Mouse (Mus musculus) frontal cortex, postnatal 36 days (tissue): ENCODE measurements at regions not wholly inside any gene's neighbourhood (a gene's known extent, or its start where the extent isn't known, plus 50 kb on each side); places are given as distances from the start of the nearest gene placed in this dataset.
A peak's percentile ranks its signal among the peaks of the same experiment; 100 is the strongest.

ENCODE experiments used
- DNase-seq, 2 experiments: peaks; one replicate each; pipeline ENCODE4 v3.0.0; 2022; ENCODE audit warnings: low spot score in 2 of 2

DNA sequence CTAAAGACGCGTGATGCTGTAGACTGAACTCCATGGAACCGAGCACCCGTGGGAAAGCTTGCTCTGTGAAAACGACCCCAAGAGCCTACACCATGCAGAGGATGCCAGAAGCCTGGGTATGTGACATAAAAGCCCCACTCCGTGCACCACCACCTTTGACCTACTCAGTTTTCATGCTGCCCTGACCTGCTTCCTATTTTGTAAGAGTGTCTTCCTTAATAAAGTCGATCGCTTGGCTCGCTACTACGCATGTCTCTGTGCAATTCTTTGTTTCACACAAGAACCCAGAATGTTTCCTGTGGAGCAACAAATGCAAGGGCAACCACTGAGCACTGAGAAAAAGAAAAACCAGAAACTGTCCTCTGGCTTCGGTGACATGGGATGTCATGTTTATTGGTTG is 60.5 kb downstream of the Sec61b start:
- no peak for DNase-seq

DNA sequence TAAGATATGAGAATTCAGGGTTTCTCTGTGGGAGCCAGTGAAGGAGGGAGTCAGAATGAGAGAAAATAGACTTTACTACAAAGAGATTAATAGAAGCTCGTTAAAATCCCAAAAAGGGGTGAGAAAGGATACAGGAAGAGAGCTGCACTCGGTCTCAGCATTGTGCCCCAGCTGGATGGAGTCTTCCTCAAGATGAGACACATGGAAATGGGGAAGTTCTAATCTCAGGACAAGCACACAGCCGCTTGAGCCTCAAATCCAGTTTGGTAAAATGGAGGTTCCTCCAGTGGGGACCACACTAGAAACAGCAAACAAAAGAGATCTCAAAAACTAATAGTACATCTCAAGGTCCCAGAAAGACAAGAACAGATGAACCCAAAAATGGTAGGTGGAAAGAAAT is 93.2 kb downstream of the Sec61b start:
- no peak for DNase-seq

DNA sequence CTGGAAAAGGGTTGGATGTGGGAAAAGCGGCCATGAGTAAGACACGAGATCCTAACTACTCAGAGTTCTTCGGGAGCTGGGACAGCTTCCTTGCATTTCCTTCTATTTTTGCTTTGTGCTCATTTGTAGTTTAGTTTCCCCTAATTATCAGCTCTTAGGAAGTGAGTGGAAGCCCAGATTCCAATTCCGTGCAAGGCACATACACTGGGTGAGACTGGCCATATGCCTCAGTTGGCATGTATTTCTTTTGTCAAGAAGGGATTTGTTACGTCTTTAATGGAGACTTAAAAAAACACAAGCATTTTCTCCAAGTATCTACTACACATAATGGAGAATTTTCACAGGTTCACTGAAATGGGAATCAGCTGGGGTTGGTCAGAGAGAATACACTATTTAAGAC is 96.4 kb downstream of the Sec61b start:
- no peak for DNase-seq

DNA sequence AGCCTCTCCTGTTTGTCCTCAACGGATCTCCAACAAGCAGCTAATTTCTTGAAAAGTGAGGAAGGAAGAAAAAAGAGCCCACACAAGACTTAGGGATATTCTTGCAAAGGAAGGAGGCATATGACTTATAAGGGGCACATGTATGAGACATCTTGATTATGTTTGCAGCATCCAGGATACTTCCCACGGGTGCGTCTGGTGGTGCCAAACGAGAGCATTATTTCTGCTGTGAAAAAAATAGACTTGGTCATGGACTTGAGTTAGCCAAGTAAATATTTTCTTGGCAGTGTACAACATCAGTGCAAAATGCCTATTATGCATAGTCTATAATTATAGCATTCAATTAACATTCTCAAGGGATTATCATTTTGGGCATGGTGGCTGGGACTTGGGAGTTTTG is 101.6 kb downstream of the Sec61b start:
- DNase-seq = no peak

DNA sequence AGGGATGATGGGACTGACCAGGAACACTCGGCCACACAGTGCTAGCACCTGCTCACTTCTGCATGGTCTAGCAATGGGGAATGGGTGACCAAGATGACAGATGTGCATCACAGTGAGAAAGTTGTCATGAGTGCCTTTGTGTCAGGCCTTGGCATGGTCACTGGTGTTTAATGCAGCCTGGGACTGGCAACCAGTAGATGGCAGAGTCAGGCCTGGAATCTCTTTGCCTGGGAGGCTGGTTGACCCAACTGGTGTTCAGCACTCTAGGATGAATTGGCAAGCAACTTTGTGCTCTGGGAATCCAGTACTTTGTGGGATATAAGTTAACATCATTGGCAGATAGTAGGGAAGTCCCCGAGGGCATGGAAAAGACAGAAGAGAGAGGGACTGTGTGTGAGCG is 103.0 kb downstream of the Sec61b start:
- peak; percentile 32 to 60 for DNase-seq

DNA sequence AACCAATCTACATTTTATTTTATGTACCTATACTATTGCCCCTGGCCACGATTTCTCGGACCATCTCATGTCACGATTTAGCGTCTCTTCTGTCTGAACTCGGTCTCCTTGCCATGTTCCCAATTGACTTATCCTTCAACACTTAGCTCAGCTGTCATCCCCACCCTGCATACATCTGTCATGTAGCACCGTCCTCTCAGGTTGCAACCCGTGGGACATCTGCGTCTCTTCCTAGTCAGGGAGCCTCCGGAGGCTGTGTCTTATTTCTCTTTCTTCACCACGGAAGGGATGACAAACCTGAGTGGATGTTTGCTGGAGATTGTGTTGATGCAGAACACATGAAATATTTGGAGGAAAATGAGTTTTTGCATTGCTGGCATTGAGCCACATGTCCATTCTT is 104.2 kb downstream of the Sec61b start:
- DNase-seq = no peak

DNA sequence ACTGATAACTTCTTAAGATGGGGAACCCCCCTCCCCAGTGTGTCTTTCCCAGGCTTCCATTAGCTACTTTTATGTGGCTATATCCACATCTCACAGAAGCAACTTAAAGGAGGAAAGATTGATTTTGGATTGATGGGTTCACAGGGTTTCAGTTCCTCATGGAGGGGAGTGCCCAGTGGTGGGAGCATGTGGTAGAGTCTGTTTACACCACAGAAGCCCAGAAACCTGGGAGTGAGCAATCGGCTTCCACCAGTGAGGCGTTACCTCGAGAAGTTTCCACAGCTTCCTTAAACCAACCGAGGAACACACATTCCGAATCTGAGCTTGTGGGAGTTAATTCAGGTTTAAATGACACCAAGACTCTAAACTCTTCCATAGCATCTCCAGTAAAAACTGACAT is 106.1 kb downstream of the Sec61b start:
- DNase-seq = no peak

DNA sequence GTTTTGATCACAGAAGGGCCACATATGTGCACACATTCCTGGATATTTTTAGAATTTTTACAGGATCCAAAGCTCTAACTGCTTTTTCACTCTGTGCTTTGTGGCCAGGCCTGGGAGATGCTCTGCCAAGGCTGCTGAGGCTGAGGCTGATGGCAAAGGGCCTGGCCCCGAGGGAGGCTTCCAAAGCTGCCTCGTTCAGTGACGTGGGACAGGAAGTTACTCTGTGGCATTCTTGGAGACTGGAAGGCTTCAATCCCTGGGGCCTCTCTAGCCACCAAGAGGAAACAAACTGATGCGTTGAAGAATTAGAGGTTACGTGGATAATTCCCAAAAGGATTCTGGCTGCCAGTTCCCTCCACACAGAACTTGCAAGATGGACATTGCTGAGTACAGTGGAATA is 112.8 kb downstream of the Sec61b start:
- no peak for DNase-seq

DNA sequence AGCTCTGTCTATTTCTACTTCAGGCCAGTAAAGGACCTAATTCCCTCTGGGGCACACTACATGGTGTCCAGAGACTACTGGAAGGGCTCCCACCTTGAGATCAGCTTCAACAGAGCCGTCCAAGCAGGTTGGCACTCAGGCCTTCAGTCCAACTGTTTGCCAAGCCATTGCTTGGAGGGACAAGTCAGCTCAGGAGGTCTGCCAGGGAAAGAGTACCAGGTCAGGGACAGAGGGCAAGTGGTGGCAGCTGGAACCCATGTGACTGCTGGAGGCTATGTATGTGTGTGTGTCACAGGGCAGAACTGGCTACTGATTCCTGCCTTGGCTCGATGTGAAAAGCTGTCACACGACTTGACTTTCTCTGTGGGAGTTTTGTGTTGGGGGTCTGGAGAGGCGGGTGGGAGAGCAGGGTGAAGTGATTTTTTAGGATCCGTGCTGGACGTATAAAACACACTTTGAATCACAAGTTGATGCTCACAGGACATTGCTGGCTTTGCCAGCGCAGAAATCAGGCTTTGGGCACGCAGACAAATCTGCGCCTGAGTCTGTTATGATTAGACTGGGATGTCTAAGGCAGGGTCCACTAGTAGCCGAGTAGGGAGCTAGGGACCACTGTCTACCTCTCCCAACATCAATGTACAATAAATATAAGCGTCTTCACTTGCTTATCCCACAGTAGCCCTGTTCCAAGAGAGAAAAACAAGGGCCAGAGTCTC is 118.0 kb downstream of the Sec61b start:
- no peak for DNase-seq

DNA sequence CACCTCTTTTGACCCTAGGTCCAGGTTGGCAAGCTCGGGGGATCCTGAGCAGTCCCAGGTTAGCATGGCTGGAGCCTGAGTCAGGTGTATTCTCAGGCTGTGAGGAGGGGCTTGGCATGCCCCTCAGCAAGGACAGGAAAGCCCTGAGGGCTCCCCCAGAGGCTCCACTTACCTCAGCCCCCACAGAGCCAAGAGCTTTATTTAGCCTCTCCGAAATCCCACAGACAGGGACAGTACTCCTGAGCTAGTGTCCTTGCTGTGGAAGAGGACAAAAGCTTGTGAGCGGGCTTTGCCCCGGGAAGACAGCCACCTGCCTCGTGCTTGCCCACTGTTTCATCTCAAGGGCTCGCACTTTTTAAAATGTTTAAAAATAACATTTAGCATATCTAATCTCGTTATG is 118.7 kb downstream of the Sec61b start:
- DNase-seq = no peak

DNA sequence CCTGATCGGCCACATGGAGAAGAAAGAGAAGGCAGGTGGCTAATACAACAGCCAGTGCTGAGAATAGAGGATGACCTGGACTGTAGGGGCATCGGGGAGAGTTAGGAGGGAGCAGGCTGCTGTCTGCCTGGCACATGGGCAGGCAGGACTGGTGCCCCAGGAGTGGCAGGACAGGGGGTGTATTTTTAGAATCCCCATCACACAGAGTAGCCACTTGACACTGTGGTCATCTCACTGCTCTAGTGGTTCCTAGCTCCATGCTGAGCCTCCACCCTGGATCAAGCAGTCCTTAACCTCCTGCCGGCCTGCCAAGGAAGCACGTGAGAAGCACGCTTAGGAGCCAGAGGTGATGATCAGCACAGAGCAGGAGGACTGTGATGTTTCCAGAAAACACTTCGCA is 119.7 kb downstream of the Sec61b start:
- no peak for DNase-seq

DNA sequence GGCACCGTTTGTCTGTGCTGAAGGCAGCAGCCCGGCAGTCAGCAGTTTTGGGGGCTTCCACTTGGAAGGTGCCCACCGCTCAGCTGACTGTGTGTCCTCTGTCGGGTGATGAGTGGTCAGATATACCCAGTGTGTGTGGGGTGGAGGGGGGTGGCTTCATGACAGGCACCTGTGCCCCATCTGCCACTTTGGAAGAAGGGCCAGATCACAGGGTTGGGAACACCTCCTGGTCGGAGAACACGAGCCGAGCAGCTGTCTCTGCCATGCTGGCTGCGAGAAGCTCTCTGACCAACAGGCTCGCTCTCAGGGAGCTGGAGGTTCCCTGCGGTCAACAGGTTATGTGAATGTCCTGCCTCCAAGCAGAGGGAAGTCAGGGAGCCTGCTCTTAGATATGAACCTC is 121.4 kb downstream of the Sec61b start:
- no peak for DNase-seq

DNA sequence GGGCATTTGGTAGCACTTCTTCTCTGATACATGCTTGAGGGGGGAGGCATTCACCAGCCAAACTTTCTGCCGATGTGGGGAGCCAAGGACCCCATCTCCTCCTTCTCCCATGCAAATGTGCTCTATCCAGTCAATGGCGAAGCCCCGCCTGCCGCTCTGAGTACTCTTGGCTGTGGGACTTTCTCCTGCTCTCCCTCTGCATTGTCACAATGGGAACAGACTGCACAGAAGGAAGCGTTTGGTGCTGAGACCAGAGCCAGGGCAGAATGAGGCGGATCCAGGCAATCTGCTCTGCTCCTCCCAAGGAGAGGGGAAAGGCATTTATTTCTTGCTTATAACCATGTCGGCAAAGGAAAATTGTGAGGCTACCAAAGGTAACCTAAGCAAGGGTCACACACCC is 123.1 kb downstream of the Sec61b start:
- DNase-seq = peak in 1 of 2 experiments; percentile 17

DNA sequence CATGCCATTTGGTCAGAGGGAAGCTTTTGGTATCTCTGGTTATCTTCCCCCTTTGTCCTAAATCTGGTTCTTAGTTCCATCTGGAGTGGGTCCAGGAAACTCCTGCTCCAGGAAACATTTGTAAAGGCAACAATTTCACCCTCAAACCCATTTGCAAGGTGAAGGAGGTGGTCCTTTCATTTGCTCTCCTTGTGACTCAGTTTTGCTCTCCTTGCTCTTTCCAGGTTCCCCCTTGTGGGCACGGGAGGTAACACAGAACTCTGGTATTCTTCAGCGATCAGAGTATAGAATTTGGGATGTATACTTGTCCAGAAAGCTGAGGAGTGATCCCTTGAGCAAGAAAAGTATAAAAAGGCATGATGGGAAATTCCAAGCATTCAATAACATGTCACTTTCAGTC is 123.8 kb downstream of the Sec61b start:
- DNase-seq = peak in 1 of 2 experiments; percentile 36

DNA sequence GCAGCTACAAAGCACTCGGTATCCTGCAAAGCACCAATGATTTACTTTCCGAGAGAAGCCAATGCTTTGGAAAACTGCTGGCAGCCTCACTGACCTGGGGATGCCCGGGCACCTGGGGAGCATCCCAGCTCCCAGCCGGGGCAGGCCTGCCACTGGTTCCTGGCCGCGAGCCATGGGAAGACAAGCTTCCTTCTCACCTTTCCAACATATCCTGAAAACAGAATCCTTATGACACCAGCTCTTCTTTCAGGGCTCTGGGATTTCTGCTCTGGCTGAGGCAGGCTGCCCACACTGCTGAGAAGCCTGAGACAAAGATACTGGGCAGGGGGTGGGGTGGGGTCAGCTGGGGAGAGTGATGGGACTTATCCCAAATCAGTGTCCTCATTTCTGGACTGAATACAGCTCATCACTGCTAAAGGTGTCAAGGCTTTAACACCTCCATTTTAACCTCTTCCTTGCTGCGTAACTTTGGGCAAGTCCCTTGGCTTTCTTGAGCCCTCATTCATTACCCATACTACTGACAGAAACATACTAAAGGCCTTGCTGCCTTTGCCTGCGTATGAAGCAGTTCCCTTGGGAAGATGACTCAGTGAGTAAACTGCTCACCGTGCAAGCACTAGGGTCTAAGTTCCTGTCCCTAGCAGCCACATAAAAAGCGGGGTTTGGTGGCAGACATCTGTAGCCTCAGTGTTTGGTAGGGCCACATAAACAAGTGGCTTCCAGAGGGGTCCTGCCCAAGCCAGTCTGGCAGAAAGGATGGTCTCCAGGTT is 127.0 kb downstream of the Sec61b start:
- no peak for DNase-seq

DNA sequence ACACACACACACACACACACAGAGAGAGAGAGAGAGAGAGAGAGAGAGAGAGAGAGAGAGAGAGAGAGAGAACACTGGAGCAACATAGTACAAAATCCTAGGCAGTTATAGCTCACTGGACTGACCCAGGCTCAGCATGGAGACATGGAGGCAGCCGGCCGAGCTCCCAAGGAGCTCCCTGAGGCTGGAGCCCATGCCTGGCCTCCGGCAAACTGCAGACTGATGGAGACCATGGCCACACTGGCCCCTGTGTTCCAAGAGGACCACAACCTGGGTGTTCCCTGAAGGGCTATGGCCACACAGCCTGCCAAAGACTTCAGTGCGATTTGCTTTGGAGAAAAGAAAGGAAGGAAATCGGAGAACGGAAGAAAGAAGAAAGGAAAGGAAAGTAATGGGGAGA is 128.9 kb downstream of the Sec61b start:
- DNase-seq = no peak

DNA sequence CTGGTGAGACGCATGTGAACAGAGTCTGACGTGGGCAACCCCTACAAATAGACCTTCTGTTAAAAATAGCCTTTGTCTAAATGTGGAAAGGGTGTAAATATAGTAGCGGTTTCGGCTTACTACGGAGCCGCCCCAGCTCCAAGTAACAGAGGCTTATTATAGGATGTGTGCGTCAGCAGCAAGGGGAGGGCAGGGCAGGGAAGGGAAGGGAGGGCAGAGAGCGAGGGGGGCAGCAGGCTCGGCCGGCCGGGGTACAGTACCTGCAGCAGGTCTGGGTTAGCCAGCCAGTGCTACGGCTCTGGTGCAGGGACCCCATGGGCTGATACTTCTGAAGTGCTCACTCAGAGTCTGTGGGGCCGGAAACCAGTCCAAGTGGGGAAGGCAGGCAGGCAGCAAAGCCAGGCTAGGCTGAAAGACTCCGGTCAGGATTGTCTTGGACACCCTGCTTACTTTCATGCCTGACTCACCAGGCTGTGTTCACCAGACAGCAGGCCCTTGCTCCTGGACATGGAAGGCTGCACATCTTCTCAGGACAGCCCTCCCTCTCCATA is 129.5 kb downstream of the Sec61b start:
- peak in 1 of 2 experiments; percentile 68 for DNase-seq

DNA sequence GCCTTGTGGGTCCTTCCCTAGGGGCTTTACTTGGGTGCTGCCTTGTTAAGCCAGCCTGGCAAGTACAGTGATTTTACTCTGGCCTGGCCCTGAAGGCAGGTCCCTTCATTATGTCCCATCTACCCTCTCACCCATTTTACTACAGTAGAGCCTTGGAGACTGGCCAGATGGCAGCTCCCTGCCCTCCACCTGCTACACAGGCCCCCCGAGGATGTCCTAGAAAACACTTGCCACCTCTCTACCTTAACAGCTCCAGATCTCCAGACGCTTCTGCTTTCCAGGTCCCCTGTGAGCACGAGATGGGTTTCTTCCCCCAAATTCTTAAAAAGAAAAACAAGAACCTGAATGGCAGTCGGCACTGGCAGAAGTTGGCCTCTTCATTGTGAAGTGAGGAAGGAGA is 131.2 kb downstream of the Sec61b start:
- no peak for DNase-seq

DNA sequence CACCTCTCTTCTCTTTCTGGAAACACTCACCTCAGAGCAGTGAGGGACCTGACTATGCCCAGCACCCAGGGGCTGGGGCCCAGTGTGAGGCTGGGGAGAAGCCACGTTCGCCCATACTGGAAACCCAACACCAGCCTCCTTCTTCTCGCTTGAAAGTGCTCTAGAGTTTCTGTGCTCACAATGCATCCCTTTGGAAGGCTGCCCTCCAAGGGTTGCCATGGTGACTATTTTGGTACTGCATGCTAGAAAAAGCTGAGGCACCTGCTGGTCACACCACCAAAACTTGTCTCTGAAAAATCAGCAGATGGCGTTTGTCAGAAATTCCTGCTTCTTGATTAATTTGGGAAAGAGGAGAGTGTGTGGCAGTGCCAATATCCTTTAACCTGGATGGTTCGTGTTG is 134.2 kb downstream of the Sec61b start:
- peak; percentile 86 to 96 for DNase-seq

DNA sequence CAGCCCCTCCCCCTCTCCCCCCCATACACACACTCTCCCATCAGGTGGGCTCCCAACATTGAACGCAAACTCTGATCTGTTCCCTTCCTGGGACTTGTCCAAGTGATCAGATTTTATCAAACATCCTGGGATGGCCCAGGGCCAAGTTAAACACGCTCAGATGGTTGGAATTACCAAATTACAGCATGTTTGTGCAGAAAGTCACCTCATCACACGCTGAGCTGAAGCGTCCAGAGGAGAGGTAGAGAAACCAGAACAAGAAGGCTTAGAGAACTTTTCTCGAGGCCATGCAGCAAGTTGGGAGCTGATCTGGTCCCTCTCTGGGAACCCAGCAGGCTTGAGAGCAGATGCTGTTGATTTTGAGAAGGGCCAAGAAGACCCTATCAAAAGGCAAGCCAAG is 136.5 kb downstream of the Sec61b start:
- DNase-seq = no peak

DNA sequence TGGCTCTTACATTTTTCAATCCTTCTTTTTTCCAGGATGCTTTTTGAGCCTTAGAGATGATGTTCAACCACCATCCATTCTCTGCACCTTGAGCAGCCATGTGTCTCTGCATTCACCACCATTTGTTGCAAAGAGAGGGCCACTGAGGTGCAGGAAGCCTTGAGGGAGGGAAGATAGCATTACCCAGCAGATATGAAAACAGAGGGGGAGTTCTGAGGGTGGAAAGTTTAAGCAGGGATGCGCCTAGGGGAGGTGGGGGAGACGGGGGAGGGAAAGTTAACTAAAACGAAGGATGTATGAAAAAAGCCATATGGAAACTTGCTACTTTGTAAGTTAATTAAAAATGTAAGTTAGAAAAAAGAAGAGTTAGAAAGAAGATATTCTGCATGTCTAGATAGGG is 142.1 kb downstream of the Sec61b start:
- DNase-seq = no peak

DNA sequence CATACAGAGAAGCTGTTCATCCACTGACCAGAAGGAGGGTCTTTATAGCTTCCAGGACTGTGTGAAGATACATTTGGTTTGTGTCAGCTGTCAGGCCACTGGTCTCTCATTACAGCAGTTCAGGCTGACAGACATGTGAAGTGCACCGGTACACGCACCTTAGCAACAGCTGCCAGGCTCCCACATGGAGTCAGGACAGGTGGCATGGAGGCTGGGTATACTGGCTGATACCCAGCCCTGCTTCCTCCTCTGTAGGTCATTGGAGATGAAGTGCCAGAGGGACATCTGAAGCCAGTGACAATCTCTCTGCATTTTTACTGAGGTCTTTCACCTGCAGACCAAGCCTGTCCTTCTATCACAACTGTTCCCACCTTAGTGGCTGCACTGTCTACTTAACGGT is 146.2 kb downstream of the Sec61b start:
- no peak for DNase-seq
